Mouse (Mus musculus): ENCODE measurements around the gene Yjefn3. TPM values are rescaled to one million over a fixed set of nuclear protein-coding genes. Genes with fewer than 3 reads are reported as not detected.
A peak's percentile ranks its signal among the peaks of the same experiment; 100 is the strongest.

The Yjefn3 gene
- polyA plus RNA-seq, 1 experiment: not detected

GRCm38 (mm10) chr8:69849899-69850298 lies 52.6 kb downstream of the Yjefn3 start:
- H3K4me3 ChIP-seq (ENCODE audit: insufficient read depth, low read length): no peak overlapping the region
- TF ChIP-seq POLR2A (IDR thresholded peaks at IDR 0.05; ENCODE audit: low read depth, low read length) (no peak), CTCF (IDR thresholded peaks at IDR 0.05; ENCODE audit: borderline replicate concordance, insufficient read depth, low read length) (no peak)
- H3K27ac ChIP-seq (ENCODE audit: insufficient read depth, low read length): peak overlapping the region; percentile 93
- peaks cover 11% of the 10 kb centered on the region for H3K4me1 ChIP-seq (ENCODE audit: control insufficient read depth, insufficient read depth, low read length)

- peaks cover 11% of the 10 kb centered on the region for H3K4me1 ChIP-seq (ENCODE audit: control insufficient read depth, insufficient read depth, low read length)
- H3K4me3 ChIP-seq (ENCODE audit: insufficient read depth, low read length): no peak overlapping the region
- no peak for TF ChIP-seq CTCF (IDR thresholded peaks at IDR 0.05; ENCODE audit: borderline replicate concordance, insufficient read depth, low read length)
- TF ChIP-seq POLR2A (IDR thresholded peaks at IDR 0.05; ENCODE audit: low read depth, low read length): peak; percentile 51
- peak overlapping the region; percentile 93 for H3K27ac ChIP-seq (ENCODE audit: insufficient read depth, low read length)
Observed at GRCm38 (mm10) chr8:69848951-69849350, 53.6 kb downstream of the Yjefn3 start.

- no peak overlapping the region for H3K4me3 ChIP-seq (ENCODE audit: insufficient read depth, low read length)
- H3K4me1 ChIP-seq (ENCODE audit: control insufficient read depth, insufficient read depth, low read length): peaks cover 11% of the 10 kb centered on the region
- peak overlapping the region; percentile 54 for H3K27ac ChIP-seq (ENCODE audit: insufficient read depth, low read length)
- no peak for TF ChIP-seq CTCF (IDR thresholded peaks at IDR 0.05; ENCODE audit: borderline replicate concordance, insufficient read depth, low read length)
- no peak for TF ChIP-seq POLR2A (IDR thresholded peaks at IDR 0.05; ENCODE audit: low read depth, low read length)
Observed at GRCm38 (mm10) chr8:69847167-69848065, 55.1 kb downstream of the Yjefn3 start.

Other genes with a start within 250 kb of the Yjefn3 start
- gene Zfp964, start 248.2 kb downstream of the Yjefn3 start, polyA plus RNA-seq (2011; ENCODE audit: insufficient read length, low read depth, missing spikeins): 2.5 and 2.7 TPM in 2 replicates
- gene Zfp869, start 192.0 kb downstream of the Yjefn3 start, polyA plus RNA-seq (2011; ENCODE audit: insufficient read length, low read depth, missing spikeins): 18.1 and 24.1 TPM in 2 replicates
- gene Zfp963, start 152.7 kb downstream of the Yjefn3 start, polyA plus RNA-seq (2011; ENCODE audit: insufficient read length, low read depth, missing spikeins): 2.8 and 3.0 TPM in 2 replicates
- 0.90 and 1.3 TPM in 2 replicates for gene Gm20422, start 127.8 kb downstream of the Yjefn3 start, polyA plus RNA-seq (2011; ENCODE audit: insufficient read length, low read depth, missing spikeins)
- gene Atp13a1, start 111.5 kb downstream of the Yjefn3 start, polyA plus RNA-seq (2011; ENCODE audit: insufficient read length, low read depth, missing spikeins): 27.1 and 28.0 TPM in 2 replicates
- gene Zfp866, start 111.5 kb downstream of the Yjefn3 start, polyA plus RNA-seq (2011; ENCODE audit: insufficient read length, low read depth, missing spikeins): 22.9 and 31.2 TPM in 2 replicates
- 13.5 and 15.9 TPM in 2 replicates for gene Gmip, start 94.0 kb downstream of the Yjefn3 start, polyA plus RNA-seq (2011; ENCODE audit: insufficient read length, low read depth, missing spikeins)
- 2.9 and 4.0 TPM in 2 replicates for gene Lpar2, start 80.3 kb downstream of the Yjefn3 start, polyA plus RNA-seq (2011; ENCODE audit: insufficient read length, low read depth, missing spikeins)
- gene Pbx4, start 70.2 kb downstream of the Yjefn3 start, polyA plus RNA-seq (2011; ENCODE audit: insufficient read length, low read depth, missing spikeins): 2.5 and 3.6 TPM in 2 replicates
- gene Cilp2, start 15.0 kb downstream of the Yjefn3 start, polyA plus RNA-seq (2011; ENCODE audit: insufficient read length, low read depth, missing spikeins): not detected in 2 replicates
- 0.39 and 0.50 TPM in 2 replicates for gene Tssk6, start 528 bp downstream of the Yjefn3 start, polyA plus RNA-seq (2011; ENCODE audit: insufficient read length, low read depth, missing spikeins)
- gene Ndufa13, start 154 bp downstream of the Yjefn3 start, polyA plus RNA-seq (2011; ENCODE audit: insufficient read length, low read depth, missing spikeins): 62.9 and 77.5 TPM in 2 replicates
- gene Gatad2a, start 93.7 kb upstream of the Yjefn3 start, polyA plus RNA-seq (2011; ENCODE audit: insufficient read length, low read depth, missing spikeins): 63.8 and 67.2 TPM in 2 replicates
- gene Mau2, start 140.0 kb upstream of the Yjefn3 start, polyA plus RNA-seq (2011; ENCODE audit: insufficient read length, low read depth, missing spikeins): 25.8 and 31.6 TPM in 2 replicates
- 20.5 and 23.9 TPM in 2 replicates for gene Sugp1, start 140.1 kb upstream of the Yjefn3 start, polyA plus RNA-seq (2011; ENCODE audit: insufficient read length, low read depth, missing spikeins)
- 1.0 TPM in 2 replicates for gene Tm6sf2, start 170.2 kb upstream of the Yjefn3 start, polyA plus RNA-seq (2011; ENCODE audit: insufficient read length, low read depth, missing spikeins)
- 0.84 and 1.1 TPM in 2 replicates for gene Hapln4, start 180.7 kb upstream of the Yjefn3 start, polyA plus RNA-seq (2011; ENCODE audit: insufficient read length, low read depth, missing spikeins)
- gene Ncan, start 218.2 kb upstream of the Yjefn3 start, polyA plus RNA-seq (2011; ENCODE audit: insufficient read length, low read depth, missing spikeins): 0.33 TPM in 1 of 2 replicates, not detected in the other
- 13.4 and 14.4 TPM in 2 replicates for gene Nr2c2ap, start 228.6 kb upstream of the Yjefn3 start, polyA plus RNA-seq (2011; ENCODE audit: insufficient read length, low read depth, missing spikeins)
- 7.4 and 10.1 TPM in 2 replicates for gene Rfxank, start 236.4 kb upstream of the Yjefn3 start, polyA plus RNA-seq (2011; ENCODE audit: insufficient read length, low read depth, missing spikeins)
- gene Borcs8, start 236.8 kb upstream of the Yjefn3 start, polyA plus RNA-seq (2011; ENCODE audit: insufficient read length, low read depth, missing spikeins): 59.2 and 65.3 TPM in 2 replicates
- not detected in 2 replicates for gene Mef2b, start 237.0 kb upstream of the Yjefn3 start, polyA plus RNA-seq (2011; ENCODE audit: insufficient read length, low read depth, missing spikeins)